Mouse (Mus musculus) stomach, embryonic 15.5 days (tissue): ENCODE results near the gene Papola. TPM values are rescaled to one million over a fixed set of nuclear protein-coding genes. Genes with fewer than 3 reads are reported as not detected.

Experiments used
- ATAC-seq: fragments of 200-750 bp; cut with Nextera tagmentation; 2 replicates; pipeline ENCODE4 v1.8.0; 2017; ENCODE audit warnings: low read depth, moderate number of reproducible peaks, moderate TSS enrichment; ENCODE audit not compliant: insufficient read depth, low FRiP score
- H3K27ac ChIP-seq: fragments of 300-500 bp; sonication (generic); 2 replicates; pipeline ENCODE4 v1.5.1; 2015; ENCODE audit warnings: mild to moderate bottlenecking, inconsistent platforms
- H3K27me3 ChIP-seq: fragments of 300-500 bp; sonication (generic); replicated peaks from 2 replicates; pipeline ENCODE4 v1.6.1; 2015; ENCODE audit warnings: inconsistent platforms
- H3K36me3 ChIP-seq: fragments of 300-500 bp; sonication (generic); 2 replicates; pipeline ENCODE4 v1.6.1; 2015; ENCODE audit warnings: inconsistent platforms
- H3K4me1 ChIP-seq: fragments of 300-500 bp; sonication (generic); 2 replicates; pipeline ENCODE4 v1.6.1; 2015; ENCODE audit warnings: inconsistent platforms
- H3K4me2 ChIP-seq: fragments of 300-500 bp; sonication (generic); 2 replicates; pipeline ENCODE4 v1.6.1; 2015; ENCODE audit warnings: mild to moderate bottlenecking, inconsistent platforms
- H3K4me3 ChIP-seq: fragments of 300-500 bp; sonication (generic); replicated peaks from 2 replicates; pipeline ENCODE4 v1.5.1; 2015; ENCODE audit warnings: inconsistent platforms
- H3K9ac ChIP-seq: fragments of 300-500 bp; sonication (generic); 2 replicates; pipeline ENCODE4 v1.6.1; 2015; ENCODE audit warnings: inconsistent platforms
- H3K9me3 ChIP-seq: fragments of 300-500 bp; sonication (generic); 2 replicates; pipeline ENCODE4 v1.6.1; 2016; ENCODE audit warnings: inconsistent platforms
- WGBS: fragments of 180-500 bp; shearing (Covaris S2); methylation state at CpG from one replicate; pipeline ENCODE4 v1.1.7; 2015; 5-methylcytosine and 5-hydroxymethylcytosine counted together
- microRNA-seq: library from miRNA; unstranded; fragments of <30 nt; microRNA quantifications from one replicate; pipeline ENCODE4, GENCODE M21; 2016
- polyA plus RNA-seq: library from polyadenylated mRNA; unstranded; fragments of >200 nt; fragmentation: Nextera tagmentation; extraction: Ambion mirVana; gene quantifications from 2 replicates; pipeline ENCODE4 v1.2.1, GENCODE M21; 2015

Gene Papola
- polyA plus RNA-seq, 1 experiment from 2014 or later: 199 TPM

DNA sequence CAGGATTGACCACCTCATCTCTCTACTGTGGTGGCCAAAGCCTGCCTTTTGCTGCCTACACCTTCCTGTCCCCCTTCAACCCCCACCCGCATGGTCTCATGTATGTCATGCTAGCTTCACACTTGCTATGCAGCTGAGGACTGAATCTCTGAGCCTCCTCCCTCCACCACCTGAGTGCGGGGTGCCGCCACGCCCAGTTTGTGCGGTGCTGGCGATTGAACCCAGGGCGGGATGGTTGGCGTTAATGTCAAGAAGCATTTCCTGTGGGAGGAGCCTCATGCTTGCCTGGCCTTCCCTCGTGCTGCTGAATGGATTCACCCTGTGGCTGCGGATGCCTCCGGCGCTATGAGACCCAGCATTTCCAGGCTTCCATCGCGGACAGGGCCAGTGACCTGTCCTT is 85.2 kb downstream of the Papola start:
- H3K4me1 ChIP-seq: no peaks in the 10 kb centered on the region
- peak overlapping the region; percentile 17 for H3K4me2 ChIP-seq
- H3K4me3 ChIP-seq: no peak overlapping the region
- ATAC-seq: no peak
- no peak overlapping the region for H3K27ac ChIP-seq
- no peaks in the 10 kb centered on the region for H3K9me3 ChIP-seq
- H3K9ac ChIP-seq: no peak overlapping the region
- no peaks in the 10 kb centered on the region for H3K36me3 ChIP-seq
- no peaks in the 10 kb centered on the region for H3K27me3 ChIP-seq
- WGBS: 30% methylated on average over 14 of the region's 14 CpGs

DNA sequence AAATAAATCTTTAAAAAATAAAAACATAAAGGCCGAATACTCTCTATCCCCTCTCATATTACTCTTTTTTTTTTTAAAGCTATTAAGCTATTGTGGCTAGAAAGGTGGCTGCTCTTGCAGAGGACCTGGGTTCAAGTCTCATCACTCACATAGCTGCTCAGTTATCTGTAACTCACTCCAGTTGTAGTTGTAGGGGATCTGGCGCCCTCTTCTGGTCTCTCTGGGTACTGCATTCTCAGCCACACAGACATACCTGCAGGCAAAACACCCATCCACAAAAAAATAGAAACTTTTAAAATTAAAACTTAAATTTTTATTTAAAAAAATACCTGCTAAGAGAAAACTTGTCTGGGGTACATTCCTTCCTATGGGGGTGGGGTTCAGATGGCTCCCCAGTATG is 88.8 kb downstream of the Papola start:
- WGBS: 50% methylated on average over 2 of the region's 2 CpGs
- H3K9ac ChIP-seq: no peak overlapping the region
- no peak overlapping the region for H3K4me3 ChIP-seq
- no peaks in the 10 kb centered on the region for H3K36me3 ChIP-seq
- H3K4me2 ChIP-seq: no peak overlapping the region
- H3K9me3 ChIP-seq: no peaks in the 10 kb centered on the region
- H3K27me3 ChIP-seq: no peaks in the 10 kb centered on the region
- H3K4me1 ChIP-seq: no peaks in the 10 kb centered on the region
- ATAC-seq: no peak
- H3K27ac ChIP-seq: no peak overlapping the region

DNA sequence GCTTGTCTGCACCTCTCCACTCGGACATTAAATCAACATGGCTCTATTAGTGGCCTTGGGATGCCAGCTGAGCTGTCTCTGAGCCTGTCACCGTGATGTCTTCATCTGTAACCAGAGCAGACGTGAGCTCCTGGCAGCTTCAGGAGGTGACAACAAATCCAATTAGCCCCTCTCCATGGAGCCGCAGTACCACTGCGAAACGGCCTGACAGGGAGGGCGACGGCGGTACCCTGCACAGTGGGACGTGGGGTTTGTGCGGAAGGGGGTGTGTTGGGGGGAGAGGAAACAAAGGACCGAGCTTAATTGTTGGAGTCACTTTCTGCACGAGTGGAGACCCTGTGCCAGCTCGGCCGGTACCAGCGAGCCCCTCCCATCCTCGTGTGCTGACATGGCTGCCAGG is 90.6 kb downstream of the Papola start:
- H3K9me3 ChIP-seq: no peaks in the 10 kb centered on the region
- no peak overlapping the region for H3K4me2 ChIP-seq
- H3K4me3 ChIP-seq: no peak overlapping the region
- no peak for ATAC-seq
- WGBS: 17% methylated on average over 17 of the region's 17 CpGs
- H3K27me3 ChIP-seq: no peaks in the 10 kb centered on the region
- no peak overlapping the region for H3K27ac ChIP-seq
- no peaks in the 10 kb centered on the region for H3K4me1 ChIP-seq
- no peaks in the 10 kb centered on the region for H3K36me3 ChIP-seq
- H3K9ac ChIP-seq: no peak overlapping the region

DNA sequence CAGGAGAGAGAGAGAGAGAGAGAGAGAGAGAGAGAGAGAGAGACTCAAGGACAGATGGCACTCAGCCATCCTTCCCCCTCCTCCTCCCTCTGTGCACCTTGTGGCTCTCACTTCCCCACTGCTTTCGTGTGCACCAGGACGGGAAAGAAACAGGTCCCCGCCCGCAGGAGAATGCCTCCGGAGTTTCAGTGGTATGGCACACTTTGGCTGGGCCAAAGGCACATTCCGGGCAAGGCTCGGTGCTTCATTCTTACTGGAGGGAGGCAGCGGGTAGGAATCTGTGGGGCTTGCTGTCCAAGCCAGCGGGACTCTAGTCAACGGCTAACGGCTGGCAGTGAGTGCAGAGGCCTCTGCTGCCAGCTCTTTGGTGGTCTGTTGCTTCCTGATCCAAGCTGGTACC is 92.0 kb downstream of the Papola start:
- H3K27ac ChIP-seq: no peak overlapping the region
- H3K4me1 ChIP-seq: no peaks in the 10 kb centered on the region
- no peak overlapping the region for H3K4me3 ChIP-seq
- H3K27me3 ChIP-seq: no peaks in the 10 kb centered on the region
- no peak overlapping the region for H3K9ac ChIP-seq
- H3K9me3 ChIP-seq: no peaks in the 10 kb centered on the region
- no peak overlapping the region for H3K4me2 ChIP-seq
- H3K36me3 ChIP-seq: no peaks in the 10 kb centered on the region
- no peak for ATAC-seq
- WGBS: 60% methylated on average over 11 of the region's 11 CpGs

DNA sequence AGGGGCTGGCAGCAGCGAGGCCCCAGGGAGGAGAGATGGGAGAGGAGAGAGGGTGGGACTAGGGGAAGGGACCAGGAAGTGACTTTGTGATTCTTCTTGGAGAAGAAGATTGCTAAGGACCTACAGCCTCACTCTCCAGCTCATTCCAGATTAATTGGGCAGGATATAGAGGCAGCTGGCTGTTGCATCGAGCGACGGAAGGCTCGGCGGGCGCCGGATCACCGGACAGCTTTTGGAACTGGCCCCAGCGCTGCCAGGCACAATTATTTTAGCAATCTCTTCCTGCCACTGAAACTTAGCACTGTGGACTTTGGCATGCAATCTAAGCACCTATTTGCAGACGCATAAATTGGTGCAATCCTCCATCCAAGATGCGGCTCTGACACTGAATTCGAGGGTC is 92.4 kb downstream of the Papola start:
- no peaks in the 10 kb centered on the region for H3K9me3 ChIP-seq
- no peaks in the 10 kb centered on the region for H3K36me3 ChIP-seq
- H3K27me3 ChIP-seq: no peaks in the 10 kb centered on the region
- WGBS: 80% methylated on average over 13 of the region's 13 CpGs
- no peak overlapping the region for H3K4me2 ChIP-seq
- H3K9ac ChIP-seq: no peak overlapping the region
- ATAC-seq: no peak
- no peak overlapping the region for H3K4me3 ChIP-seq
- H3K4me1 ChIP-seq: no peaks in the 10 kb centered on the region
- no peak overlapping the region for H3K27ac ChIP-seq

DNA sequence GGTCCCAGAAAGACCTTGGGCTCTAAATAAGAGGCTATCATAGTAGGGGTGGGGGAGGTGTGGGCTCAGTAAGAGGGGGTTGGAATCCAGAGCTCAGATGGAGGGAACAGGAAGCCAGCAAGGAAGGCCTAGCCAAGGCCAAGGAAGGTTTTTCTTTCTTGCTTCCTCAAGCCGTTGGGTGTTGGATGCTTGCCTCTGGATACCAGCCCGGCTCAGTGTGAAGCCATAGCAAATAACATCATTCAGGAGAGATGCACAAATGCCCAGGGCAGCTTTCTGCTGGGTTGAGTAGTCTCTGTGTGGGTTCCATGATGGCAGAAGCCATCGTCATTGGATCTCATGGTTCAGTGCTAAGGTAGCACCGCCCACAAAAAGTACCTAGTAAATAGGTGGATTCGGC is 94.3 kb downstream of the Papola start:
- 89% methylated on average over 5 of the region's 5 CpGs for WGBS
- Histone ChIP-seq H3K27ac (no peak overlapping the region), H3K4me3 (no peak overlapping the region), H3K9ac (no peak overlapping the region), H3K9me3 (no peaks in the 10 kb centered on the region), H3K4me2 (no peak overlapping the region), H3K36me3 (no peaks in the 10 kb centered on the region), H3K27me3 (no peaks in the 10 kb centered on the region), H3K4me1 (no peaks in the 10 kb centered on the region)
- ATAC-seq: no peak

DNA sequence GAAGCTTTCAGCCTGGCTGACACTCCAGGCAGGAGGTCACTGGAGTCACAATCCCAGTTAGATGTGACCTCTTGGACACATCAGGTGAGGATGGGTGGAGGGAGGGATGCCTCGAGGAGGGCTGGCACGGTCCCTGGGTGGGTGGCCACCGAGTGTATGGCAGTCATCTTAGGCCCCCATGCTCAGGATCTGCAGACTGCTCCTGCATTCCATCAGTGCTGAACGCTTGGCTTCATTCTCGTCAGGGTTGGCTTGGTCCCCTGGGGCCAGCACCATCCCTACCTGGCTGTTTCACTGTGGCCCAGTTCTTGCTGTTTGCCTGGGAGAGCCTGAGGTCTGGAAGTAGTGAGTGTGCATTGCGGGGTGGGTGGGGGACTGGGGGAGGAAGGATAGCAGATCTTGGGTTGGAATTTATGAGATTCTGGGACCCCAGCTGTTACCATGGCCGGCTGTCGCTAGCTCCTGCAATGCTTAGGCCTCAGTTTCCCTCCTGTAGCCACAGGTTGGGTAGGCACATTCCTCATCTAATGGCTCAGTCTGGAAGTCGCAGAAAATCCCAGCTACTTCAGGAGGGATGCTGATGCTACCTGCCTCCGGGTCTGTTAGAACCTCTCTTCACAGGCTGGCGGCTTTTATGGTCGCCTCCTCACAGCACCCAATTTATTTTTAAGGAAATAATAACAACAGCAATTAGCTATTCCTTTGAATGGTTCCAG is 99.5 kb downstream of the Papola start:
- H3K9ac ChIP-seq: no peak overlapping the region
- H3K4me3 ChIP-seq: no peak overlapping the region
- no peaks in the 10 kb centered on the region for H3K4me1 ChIP-seq
- H3K36me3 ChIP-seq: no peaks in the 10 kb centered on the region
- no peak for ATAC-seq
- H3K27me3 ChIP-seq: no peaks in the 10 kb centered on the region
- H3K27ac ChIP-seq: no peak overlapping the region
- H3K4me2 ChIP-seq: no peak overlapping the region
- WGBS: 78% methylated on average over 12 of the region's 12 CpGs
- no peaks in the 10 kb centered on the region for H3K9me3 ChIP-seq

DNA sequence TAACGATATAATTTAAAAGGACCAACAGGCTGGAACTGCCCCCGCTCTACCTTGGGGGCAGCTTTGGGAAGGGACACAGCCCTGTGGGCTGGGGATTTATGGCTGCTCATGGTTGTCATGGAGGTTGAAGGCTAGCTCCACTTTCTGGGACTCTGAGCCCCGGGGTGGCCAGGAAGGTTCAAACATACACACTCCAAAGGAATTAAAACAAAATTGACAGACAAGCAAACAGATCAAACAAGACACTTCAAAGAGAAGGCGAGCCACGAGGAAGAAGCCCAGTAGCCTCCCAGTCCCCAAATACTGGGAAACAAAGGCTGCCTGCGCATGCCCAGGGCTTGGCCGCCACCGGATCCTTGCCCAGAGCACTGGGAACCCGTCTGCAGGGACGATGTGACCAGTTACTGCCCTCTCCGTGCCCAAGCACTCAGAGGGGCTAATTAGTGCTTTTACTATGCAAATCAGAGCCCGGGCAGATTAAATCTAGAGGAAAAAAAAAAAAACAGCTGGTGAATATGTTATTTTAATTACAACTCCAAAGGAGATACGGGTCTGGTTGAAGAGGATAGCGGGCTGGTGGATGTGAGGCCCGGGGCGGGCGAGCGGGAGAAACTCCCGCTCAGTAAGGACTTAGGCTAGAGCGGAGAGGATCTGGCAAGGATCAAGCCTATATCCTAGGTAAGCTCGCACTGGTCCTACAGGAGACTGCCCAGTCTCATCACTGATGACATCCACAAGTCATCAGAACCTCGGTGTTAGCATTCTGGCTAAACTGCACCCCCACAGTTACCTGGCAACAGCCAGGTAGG is 100.2 kb downstream of the Papola start:
- 40% methylated on average over 22 of the region's 22 CpGs for WGBS
- H3K27me3 ChIP-seq: no peaks in the 10 kb centered on the region
- H3K4me1 ChIP-seq: no peaks in the 10 kb centered on the region
- H3K9ac ChIP-seq: no peak overlapping the region
- no peak overlapping the region for H3K4me2 ChIP-seq
- no peak for ATAC-seq
- H3K4me3 ChIP-seq: no peak overlapping the region
- no peaks in the 10 kb centered on the region for H3K9me3 ChIP-seq
- no peak overlapping the region for H3K27ac ChIP-seq
- no peaks in the 10 kb centered on the region for H3K36me3 ChIP-seq

Small RNA genes within 50 kb of the gene (microRNA-seq; reads per million reads assigned to microRNA genes)
- gene Gm22120: 0.58 reads per million

Other genes starting within 250 kb of the Papola start
- gene Bdkrb2, start 221.5 kb upstream of the Papola start, polyA plus RNA-seq: 3.5 TPM in 2 replicates
- 0.26 and 0.44 TPM in 2 replicates for gene Bdkrb1, start 181.6 kb upstream of the Papola start, polyA plus RNA-seq
- gene Gskip, start 99.9 kb upstream of the Papola start, polyA plus RNA-seq: 27.3 and 28.7 TPM in 2 replicates
- gene Atg2b, start 99.5 kb upstream of the Papola start, polyA plus RNA-seq: 10.6 and 10.7 TPM in 2 replicates
- gene Ak7, start 78.7 kb upstream of the Papola start, polyA plus RNA-seq: 0.49 and 0.53 TPM in 2 replicates
- gene Vrk1, start 225.5 kb downstream of the Papola start, polyA plus RNA-seq: 64.3 and 68.9 TPM in 2 replicates